Mouse (Mus musculus) monocyte, adult 5-6 weeks (primary cell): ENCODE measurements around the gene Washc1. TPM values are rescaled to one million over a fixed set of nuclear protein-coding genes. Genes with fewer than 3 reads are reported as not detected.
A peak's percentile ranks its signal among the peaks of the same experiment; 100 is the strongest.
"Not testable (repeated sequence)": the region's sequence is repeated elsewhere in the genome, so short reads cannot be mapped to it uniquely, and the experiment has no call there.

Experiments used
- ATAC-seq: fragments of 153-309, 156-312 bp; replicated peaks from 2 replicates; pipeline ENCODE4 v1.8.0; 2017; ENCODE audit warnings: mild to moderate bottlenecking; ENCODE audit not compliant: low TSS enrichment, insufficient number of reproducible peaks, severe bottlenecking, poor library complexity, low FRiP score
- total RNA-seq: library from RNA; stranded (forward); fragments of 200-1000, 200-491, 200-594 nt; gene quantifications from 3 replicates; pipeline ENCODE4 v1.2.3, GENCODE M21; 2017

The Washc1 gene
- 15.0 to 43.3 TPM (median 25.2 TPM) in 3 replicates for total RNA-seq

DNA sequence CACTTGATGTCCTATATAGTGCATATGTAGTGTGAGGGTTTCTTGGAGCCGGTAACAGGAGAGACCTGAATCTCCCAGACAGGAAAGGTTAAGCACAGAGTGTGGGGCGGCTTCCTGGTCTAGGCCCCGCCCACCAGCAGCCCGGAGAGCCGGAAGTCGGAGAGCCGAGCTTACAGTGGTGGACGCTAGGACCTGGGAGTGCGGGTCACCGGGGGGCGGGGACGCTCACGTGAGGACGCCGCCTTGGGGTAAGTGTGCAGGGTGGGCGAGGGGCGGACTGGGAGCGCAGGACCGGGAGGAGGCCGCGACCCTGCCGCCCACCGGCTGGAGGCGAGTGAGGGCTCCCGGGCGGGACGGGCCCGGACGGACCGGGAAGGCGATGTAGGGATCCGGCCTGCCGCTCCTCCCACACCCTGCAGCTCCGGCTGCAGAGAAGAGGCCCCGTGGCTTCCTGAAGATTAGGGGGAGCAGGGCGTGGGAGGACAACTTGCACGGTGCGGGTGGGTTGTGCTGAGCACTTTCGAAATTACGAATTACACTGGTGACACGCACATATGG is at the start of gene Washc1:
Gene Washc1, plus strand, starts transcription at position 144 of the 558 bp plus-strand sequence.
- ATAC-seq: peak; percentile 89

- ATAC-seq: no peak
Observed at GRCm38 (mm10) chr17:66065115-66065514, 46.2 kb upstream of the Washc1 start.

DNA sequence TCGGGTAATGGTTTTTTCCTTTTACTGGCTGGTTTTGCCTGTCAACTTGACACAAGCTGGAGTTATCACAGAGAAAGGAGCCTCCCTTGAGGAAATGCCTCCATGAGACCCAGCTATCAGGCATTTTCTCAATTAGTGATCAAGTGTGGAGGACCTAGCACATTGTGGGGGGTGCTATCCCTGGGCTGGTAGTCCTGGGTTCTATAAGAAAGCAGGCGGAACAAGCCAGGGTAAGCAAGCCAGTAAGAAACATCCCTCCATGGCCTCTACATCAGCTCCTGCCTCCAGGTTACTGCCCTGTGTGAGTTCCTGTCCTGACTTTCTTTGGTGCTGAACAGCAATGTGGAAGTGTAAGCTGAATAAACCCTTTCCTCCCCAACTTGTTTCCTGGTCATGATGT is 42.3 kb upstream of the Washc1 start:
- not testable (repeated sequence) for ATAC-seq

DNA sequence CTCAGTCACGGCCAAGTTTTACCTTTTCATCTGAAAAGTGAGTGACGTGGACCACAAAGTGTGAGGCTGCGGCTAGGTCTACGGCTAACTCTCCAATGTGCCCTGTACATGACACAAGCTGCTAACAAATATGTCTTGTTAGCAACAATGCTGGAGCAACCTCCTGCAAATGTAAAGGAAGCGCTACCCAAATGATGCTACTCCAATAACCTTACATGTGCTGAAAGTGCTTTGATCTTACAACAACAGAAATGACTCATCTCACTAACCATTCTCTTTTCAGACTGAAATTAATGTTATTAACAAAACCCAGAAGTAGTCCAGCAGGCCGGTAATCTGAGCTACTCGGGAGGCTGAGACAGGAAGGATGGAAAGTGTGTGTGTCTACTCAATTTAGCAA is 37.4 kb upstream of the Washc1 start:
- no peak for ATAC-seq

DNA sequence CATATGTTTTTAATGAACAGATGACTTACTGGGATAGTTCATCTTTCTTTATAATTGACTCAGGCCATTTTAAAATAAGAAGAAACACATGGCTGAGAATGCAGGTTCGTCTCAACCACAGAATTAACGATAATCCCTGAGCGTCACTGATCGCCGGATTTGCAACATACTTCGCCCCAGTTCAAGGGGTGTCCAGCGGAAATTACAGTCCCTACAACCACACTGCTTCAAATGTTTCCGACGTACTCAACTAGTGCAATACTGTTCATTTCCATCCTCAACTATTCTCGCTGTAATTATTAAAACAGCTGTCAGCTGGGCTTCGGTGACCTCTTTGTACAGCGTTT is 35.5 kb upstream of the Washc1 start:
- ATAC-seq: no peak

GRCm38 (mm10) chr17:66076174-66076927 is 35.0 kb upstream of the Washc1 start:
- peak; percentile 52; the same call in 1 of the 2 replicates for ATAC-seq

GRCm38 (mm10) chr17:66076934-66077333 is 34.4 kb upstream of the Washc1 start, which contains the start of gene Ankrd12:
Gene Ankrd12, minus strand, starts transcription at chr17:66077089.
- ATAC-seq: peak; percentile 77

DNA sequence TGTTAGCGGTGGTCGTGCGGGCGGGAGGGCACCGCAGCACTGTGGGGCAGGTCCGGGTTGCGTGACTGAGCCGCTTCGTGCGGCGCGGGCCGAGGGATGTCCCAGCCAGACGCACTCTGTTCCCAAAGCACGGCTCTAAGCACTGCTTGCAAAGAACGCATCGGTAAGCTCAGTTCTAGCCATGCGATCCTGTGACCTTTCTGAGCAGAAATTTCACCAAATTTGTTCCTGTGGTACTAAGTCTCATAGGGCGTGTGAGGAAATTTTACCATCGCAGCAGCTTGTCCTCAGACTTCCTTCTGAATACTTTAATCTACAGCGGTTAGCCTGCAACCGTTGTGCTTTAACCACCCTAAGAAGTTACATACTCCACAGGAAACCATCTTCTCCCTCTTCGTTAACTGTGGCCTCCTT is 33.9 kb upstream of the Washc1 start:
- ATAC-seq: peak; percentile 27

DNA sequence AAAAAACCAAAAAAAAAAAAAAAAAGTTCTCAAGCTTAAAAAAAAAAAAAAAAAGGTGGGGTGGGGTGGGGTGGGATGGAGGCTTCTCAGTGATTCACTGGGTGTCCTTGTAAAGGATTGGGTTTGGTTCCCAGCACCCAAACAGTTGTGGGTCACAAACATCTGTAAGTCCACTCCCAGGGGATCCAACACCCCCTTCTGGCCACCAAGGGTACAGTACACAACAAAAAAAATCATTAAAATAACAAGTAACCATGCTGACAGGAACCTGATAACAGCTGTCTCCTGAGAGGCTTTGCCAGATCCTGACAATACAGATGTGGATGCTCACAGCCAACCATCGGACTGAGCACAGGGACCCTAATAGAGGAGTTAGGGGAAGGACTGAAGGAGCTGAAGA is 26.9 kb upstream of the Washc1 start:
- ATAC-seq: no peak

DNA sequence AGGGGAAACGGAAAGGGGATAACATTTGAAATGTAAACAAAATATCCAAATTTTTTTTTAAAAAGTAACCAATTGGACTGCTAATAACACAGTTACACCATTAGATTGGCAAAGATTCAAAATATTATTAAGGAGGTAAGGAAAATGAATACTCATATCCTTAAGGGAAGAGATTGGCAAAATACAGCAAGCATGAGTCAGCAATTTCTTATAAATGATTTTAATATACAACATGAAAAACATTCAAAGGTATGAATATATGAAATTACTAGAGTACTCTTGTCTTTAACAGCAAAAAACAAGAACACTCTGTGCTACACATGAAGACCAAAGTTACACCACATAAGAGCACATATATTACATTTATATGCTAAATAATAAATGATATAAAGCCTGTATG is 26.3 kb upstream of the Washc1 start:
- ATAC-seq: no peak

- ATAC-seq: no peak
Observed at GRCm38 (mm10) chr17:66090251-66090650, 21.1 kb upstream of the Washc1 start.

DNA sequence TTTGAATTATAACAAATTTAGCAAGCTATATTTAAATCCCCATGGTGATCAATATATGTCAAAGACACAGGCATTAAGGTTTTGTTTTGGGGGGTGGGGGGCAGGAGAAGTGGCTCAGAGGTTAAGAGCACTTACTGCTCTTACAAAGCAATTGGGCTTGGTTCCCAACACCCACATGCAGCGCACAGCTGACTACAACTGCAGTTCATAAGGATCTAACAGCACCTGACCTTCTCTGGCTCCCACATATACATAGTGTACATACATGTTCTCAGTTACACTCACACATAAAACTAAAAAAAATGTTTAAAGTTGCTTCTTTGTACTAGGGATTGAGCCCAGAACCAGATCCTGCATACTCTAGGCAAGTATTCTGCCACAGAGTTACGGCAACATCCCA is 20.0 kb upstream of the Washc1 start:
- ATAC-seq: no peak

DNA sequence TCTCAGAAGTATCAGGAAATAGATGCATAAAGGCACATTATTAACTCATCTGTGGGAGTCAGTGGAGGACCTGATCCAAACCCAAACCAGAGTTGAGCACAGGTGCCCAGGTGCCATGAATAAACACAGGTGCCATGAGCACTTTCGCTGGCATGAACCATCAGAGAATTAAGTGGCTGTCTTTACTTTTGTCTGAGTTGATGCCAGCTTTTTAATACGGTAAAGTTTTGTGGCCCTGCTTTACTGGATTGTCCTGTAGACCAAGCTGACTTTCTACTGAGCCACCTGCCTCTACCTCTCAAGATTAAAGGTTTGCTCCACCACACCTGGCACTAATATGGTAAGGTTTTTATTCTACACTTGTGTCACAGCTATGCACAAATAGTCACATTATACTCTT is 19.3 kb upstream of the Washc1 start:
- ATAC-seq: no peak

DNA sequence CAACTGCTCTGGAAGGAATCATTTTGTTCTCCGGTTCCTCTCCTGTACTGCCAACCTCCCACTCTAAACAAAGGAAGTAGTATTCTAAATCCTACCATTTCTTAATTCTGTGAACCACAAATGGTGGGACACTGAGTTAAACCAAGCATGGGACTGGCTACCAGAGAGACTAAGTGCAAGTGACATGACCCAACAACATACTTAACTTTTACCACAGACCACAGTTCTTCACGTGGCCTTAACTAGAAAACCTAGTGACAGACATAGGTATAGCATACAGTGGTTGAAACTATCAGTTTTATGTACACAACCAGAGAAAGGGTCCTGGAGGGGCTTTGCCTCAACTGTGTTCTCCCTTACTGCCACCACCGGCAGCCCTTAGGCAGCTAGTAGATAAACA is 18.7 kb upstream of the Washc1 start:
- ATAC-seq: no peak

GRCm38 (mm10) chr17:66100566-66101379 is 10.6 kb upstream of the Washc1 start:
- ATAC-seq: 0 out of 2 replicates have a peak, but pooled peaks have one; percentile 16

DNA sequence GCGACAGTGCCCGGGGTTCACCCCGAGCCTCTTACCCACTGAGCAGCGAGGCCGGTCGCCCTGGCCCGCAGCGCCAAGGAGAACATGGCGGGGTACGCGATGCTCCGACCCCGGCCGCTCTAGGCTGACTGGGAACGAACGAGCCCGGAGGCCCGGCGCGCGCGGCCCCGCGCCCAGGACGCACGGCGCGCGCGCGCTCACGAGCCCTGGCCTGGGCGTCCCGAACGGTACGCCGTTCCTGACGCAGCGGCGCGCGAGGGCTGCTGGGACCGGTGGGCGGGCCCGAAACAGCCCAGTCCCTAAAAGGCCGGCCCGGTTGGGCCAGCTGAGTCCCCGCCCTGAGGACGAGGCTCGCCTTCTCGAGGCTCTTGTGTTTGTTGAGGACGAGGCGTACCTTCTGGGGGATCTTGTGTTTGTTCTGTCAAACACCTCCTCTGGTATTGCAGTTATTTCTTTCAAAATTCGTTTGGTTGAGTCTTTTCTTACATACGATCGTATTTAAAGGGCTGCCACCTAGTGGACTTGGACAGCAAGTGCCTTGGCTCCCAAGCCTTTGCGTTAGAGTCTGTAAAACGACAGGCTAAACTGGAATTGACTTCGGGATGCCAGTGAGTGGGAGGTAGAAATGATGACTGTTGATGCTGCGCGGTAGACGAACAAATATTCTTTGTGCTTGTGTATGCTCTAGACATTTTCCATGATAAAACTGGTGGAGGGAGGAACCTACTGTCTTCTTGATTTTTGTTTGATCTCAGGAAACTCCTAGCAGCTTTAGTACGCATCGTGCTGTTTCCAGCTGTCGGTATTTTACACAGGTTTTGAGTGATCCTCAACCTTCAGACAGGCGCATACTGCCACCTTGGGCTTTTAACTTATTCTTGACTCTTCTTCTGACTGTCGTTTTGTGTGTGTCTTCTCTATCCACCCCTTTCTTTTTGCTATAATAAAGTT is 9.7 kb upstream of the Washc1 start, which contains the start of gene Ndufv2:
Gene Ndufv2, minus strand, starts transcription at position 180 of the 951 bp plus-strand sequence.
- ATAC-seq: peak; percentile 92

GRCm38 (mm10) chr17:66104076-66104475 is 7.3 kb upstream of the Washc1 start:
- no peak for ATAC-seq

DNA sequence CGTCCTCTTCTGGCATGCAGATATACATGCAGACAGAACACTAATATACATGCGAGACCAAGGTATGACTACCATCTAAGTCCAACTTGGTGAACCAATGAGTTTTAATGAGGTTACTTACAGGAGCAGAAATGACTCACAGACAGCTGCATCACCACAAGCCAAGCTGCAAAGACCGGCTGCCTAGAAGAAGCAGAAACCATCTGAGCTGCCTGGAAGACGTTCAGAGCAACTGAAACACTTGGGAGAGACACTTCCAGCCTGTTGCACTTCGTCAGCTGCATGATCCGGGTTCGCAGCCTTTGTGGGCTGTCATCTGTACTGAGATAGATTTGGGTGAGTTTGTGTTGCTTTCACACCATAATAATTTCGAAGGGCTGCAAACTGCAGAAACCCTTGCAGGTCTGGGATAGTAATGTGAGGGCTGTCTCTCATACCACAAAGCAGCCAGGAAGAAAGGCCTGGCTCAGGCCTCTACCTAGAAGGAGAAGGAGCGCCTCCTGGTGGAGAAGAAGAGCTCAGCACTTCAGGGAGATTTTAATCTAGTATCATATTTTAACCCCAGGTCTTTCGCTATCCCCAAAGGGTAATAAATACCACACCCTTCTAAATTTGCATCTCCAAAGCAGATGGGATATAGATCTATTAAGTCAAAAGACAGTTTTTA is 4.6 kb upstream of the Washc1 start:
- ATAC-seq: peak; percentile 47; the same call in 1 of the 2 replicates
